Mouse (Mus musculus) adrenal gland, postnatal 36 days (tissue): ENCODE measurements at regions not wholly inside any gene's neighbourhood (a gene's known extent, or its start where the extent isn't known, plus 50 kb on each side); places are given as distances from the start of the nearest gene placed in this dataset. TPM values are rescaled to one million over a fixed set of nuclear protein-coding genes. Genes with fewer than 3 reads are reported as not detected.

ENCODE experiments used
- DNase-seq, 2 experiments: peaks; one replicate each; pipeline ENCODE4 v3.0.0; 2021; ENCODE audit warnings: mixed read lengths in 1 of 2
- microRNA-seq: library from miRNA; unstranded; fragments of <30 nt; microRNA quantifications from one replicate; pipeline ENCODE4 v1.2.0, GENCODE M21; 2021

DNA sequence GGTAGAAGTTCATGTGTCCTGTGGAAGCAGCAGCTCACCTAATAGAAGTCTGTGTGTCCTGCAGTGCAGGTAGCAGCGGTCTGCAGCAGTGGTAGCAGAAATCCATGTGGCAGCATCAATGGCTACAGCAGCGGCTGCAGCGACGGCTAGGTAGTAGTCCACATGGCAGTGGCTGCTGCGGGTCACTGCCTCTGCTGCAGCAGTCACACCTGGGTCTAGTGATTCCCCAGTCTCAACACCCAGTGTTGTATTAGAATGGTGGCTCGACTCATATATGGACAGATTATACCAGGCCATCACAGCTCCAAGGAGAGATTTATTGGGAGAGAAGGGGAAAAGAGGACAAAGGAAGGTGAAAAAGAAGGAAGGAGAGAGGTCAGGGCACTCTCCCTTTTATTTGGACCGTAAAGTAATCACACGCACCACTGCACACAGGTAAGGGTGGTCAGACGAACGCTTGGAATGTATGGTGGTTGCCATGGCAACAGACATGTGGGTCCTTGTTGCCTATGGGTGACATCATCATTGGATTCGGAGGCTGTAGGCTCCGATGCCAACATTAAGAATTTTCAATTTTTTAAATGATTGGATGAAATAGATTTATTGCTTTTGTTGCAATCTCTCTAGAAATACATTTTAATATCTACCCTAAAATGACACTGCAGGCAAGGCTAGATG is 71.2 kb upstream of the Ccdc85a start:
- no peak for DNase-seq

DNA sequence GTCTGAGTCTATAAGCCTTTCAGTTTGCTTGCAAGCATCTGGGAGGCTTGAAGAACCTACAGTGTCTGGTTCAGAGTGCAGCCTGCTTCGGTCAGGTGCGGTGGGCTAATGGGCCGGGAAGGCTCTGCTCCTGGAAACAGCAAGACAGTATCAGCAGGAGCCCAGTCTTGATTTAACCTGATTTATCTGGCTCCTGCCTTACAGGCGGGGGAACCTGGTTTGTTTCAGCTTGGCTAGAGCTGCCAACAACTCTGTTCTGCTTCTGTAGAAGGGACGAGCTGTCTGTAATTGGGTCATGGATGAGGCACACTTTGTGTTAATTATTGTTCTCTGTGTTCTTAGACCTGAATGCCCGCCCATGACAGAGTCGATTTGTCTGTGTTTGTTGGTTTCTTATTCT is 65.3 kb upstream of the Ccdc85a start:
- DNase-seq = no peak

DNA sequence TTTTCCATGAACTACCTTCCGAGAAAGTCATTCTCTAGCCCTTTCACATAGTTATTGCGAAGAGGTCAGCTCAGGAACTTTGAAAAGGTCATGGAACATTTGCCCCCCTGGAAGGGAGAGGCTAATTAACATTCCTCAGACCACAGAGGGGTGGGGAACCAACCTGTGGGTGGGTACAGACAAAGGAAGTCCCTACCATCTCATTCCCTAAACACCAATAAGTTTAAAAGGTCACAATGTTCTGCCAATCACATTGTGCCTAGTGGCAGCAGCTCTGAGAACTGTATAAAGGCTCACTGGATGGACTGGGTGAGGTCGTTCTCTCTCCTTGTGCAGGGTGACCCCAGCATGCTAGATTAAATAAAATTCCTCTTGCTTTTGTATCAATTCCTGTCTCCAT is 64.8 kb upstream of the Ccdc85a start:
- DNase-seq = no peak

DNA sequence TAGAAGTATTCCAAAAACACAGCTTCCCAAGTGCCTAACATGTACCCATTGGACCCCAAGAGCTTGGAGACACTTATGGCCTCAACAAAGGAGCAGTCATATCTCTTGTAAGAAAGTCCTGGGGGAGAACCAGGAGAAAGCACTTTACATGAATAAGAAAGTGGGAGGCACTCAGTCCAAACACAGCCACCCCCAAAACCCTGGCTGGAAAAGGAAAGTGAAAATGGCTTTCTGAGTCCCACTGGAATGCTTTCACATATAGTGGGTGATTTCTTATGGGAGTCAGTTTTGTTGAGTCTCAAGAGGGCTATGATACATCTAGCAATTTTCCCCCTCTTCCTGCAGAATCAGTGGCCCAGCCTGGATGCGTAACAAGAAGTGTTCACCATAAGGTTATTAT is 55.0 kb upstream of the Ccdc85a start:
- no peak for DNase-seq

DNA sequence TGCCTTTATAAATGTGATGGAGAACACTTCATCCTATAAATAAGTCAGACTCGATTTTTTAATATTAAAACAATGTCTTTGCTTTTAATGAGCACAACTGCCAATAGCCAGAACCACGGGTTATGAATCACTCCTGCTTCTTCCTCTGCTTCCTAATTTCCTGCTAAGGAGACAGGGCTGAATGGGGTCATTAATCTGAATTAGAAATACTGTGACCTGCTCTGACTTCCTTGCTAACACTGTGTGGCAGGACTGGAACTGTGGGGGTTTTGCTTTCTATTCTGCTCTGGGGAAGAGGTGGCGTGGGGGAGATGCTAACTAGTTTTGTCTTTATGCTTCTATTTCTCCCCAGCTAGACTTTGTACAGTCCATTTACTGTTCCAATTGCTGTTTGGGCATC is 52.6 kb upstream of the Ccdc85a start:
- no peak for DNase-seq

Small RNA genes in the stretch of these regions (microRNA-seq; reads per million reads assigned to microRNA genes)
- gene Mir216a (not detected), gene Mir216b (not detected), gene Mir216c (not detected), gene Mir217 (0.75 reads per million)
